Mouse (Mus musculus): ENCODE measurements around the gene Ptges.

GRCm38 (mm10) chr2:30872669-30873068, 57.0 kb downstream of the Ptges start:
- TF ChIP-seq CTCF (IDR thresholded peaks at IDR 0.05): no peak
- TF ChIP-seq EP300 (IDR thresholded peaks at IDR 0.05): no peak

All from lung, postnatal 0 days (tissue).